Mouse (Mus musculus): Measurements from ENCODE around the gene Ccr8. TPM values are rescaled to one million over a fixed set of nuclear protein-coding genes. Genes with fewer than 3 reads are reported as not detected.

Ccr8 gene
- polyA plus RNA-seq, 1 experiment from 2014 or later, result 3.0 TPM

DNA sequence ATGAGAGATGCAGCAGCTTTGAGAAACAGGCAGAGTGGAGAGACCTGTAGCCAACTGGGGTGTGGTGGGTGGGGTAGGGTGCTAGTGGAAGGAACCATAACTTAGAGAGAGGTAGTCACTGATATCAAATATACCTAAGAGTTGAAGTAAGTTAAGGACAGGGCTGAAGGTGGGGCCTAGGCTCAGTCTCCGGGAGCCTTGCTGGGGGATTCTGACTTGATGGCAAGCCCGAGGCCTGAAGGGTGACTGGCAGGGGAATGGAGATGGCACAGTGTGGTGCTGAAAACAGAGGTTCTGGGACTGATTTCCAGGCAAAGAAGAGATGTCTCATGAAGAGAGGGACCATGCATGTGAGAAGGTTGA lies 22.9 kb downstream of the Ccr8 start:
- Histone ChIP-seq H3K9ac (no peak overlapping the region), H3K4me3 (replicated peaks) (no peak overlapping the region), H3K9me3 (replicated peaks) (no peaks in the 10 kb centered on the region), H3K4me1 (peaks cover 8% of the 10 kb centered on the region), H3K4me2 (replicated peaks) (no peak overlapping the region), H3K36me3 (peaks cover 18% of the 10 kb centered on the region), H3K27me3 (no peaks in the 10 kb centered on the region), H3K27ac (replicated peaks) (no peak overlapping the region)
- no peak for ATAC-seq (ENCODE audit: insufficient number of reproducible peaks, low FRiP score, low TSS enrichment, low read depth)
- WGBS, result 88% methylated on average over 2 of the region's 2 CpGs

DNA sequence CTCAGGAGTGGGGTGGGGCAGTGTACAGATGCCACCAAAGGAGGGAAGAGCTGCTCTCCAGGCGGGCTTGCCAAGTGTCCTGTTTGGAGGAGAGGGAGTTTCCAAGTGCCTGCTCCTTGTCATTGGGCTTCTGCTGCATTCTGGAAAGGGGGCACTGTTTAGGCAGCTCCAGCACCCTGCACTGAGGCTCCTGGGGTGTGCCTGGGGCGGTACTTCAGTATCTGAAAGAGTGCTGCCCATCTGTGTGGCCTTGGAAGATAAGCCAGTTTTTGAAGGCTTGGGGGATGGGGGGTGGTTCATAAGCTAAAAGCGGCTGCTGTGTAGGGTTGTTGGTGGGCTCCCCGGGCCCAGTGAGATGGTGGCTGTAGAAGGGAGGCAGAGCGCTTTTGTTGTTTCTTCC lies 23.7 kb downstream of the Ccr8 start:
- ATAC-seq (ENCODE audit: insufficient number of reproducible peaks, low FRiP score, low TSS enrichment, low read depth), result no peak
- H3K4me1 ChIP-seq, result peaks cover 8% of the 10 kb centered on the region
- H3K36me3 ChIP-seq, result peaks cover 25% of the 10 kb centered on the region
- H3K4me2 ChIP-seq (replicated peaks), result no peak overlapping the region
- 80% methylated on average over 5 of the region's 5 CpGs for WGBS
- no peaks in the 10 kb centered on the region for H3K27me3 ChIP-seq
- H3K27ac ChIP-seq (replicated peaks), result peak overlapping the region; percentile 35; the same call in 1 of the 2 replicates
- no peak overlapping the region for H3K9ac ChIP-seq
- no peak overlapping the region for H3K4me3 ChIP-seq (replicated peaks)
- no peaks in the 10 kb centered on the region for H3K9me3 ChIP-seq (replicated peaks)

DNA sequence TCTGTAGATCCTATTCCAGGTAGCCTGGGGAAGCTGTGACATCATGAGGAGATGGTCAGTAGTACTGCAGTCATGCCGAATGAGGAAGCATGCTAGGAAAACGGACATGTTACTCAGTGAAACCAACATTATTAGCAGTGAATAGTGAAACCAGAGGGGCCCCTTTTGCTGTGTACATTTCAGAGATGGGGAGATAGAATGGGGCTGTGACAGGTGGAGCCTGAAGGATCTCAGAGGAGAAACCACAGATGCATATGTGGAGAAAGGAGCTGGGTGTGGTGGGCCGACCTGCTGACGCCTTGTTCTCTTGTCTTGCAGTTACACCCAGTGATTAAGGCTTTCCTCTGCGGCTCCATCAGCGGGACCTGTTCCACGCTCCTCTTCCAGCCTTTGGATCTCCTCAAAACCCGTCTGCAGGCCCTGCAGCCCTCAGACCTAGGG lies 24.3 kb downstream of the Ccr8 start:
- Histone ChIP-seq H3K36me3 (peaks cover 30% of the 10 kb centered on the region), H3K27me3 (no peaks in the 10 kb centered on the region), H3K27ac (replicated peaks) (peak overlapping the region; percentile 35; the same call in 1 of the 2 replicates), H3K4me2 (replicated peaks) (no peak overlapping the region), H3K9me3 (replicated peaks) (no peaks in the 10 kb centered on the region), H3K4me3 (replicated peaks) (no peak overlapping the region), H3K4me1 (peaks cover 4% of the 10 kb centered on the region), H3K9ac (no peak overlapping the region)
- WGBS, result 74% methylated on average over 8 of the region's 8 CpGs
- no peak for ATAC-seq (ENCODE audit: insufficient number of reproducible peaks, low FRiP score, low TSS enrichment, low read depth)

DNA sequence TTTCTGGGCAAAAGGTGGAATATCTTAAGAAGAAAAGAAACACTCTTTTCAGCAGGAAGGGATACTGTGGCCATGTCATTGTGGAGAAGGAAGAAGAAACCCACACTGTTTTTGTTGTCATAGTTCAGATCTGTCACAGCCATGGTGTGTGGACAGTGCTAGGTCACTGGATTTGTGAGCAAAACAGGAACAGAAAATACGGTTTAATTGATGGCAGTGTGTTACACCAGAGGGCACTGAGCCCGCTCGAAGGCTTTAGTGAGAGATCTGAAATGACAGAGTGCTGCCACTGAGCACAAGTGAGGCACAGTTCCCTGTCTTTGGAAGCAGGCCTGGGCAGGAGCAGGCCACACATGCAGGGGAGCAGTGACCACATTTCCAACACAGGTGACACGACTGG lies 26.3 kb downstream of the Ccr8 start:
- H3K27ac ChIP-seq (replicated peaks), result no peak overlapping the region
- H3K4me1 ChIP-seq, result no peaks in the 10 kb centered on the region
- no peak overlapping the region for H3K4me3 ChIP-seq (replicated peaks)
- 88% methylated on average over 4 of the region's 4 CpGs for WGBS
- H3K9me3 ChIP-seq (replicated peaks), result no peaks in the 10 kb centered on the region
- no peak overlapping the region for H3K9ac ChIP-seq
- H3K4me2 ChIP-seq (replicated peaks), result no peak overlapping the region
- H3K27me3 ChIP-seq, result no peaks in the 10 kb centered on the region
- H3K36me3 ChIP-seq, result peaks cover 40% of the 10 kb centered on the region
- ATAC-seq (ENCODE audit: insufficient number of reproducible peaks, low FRiP score, low TSS enrichment, low read depth), result no peak

DNA sequence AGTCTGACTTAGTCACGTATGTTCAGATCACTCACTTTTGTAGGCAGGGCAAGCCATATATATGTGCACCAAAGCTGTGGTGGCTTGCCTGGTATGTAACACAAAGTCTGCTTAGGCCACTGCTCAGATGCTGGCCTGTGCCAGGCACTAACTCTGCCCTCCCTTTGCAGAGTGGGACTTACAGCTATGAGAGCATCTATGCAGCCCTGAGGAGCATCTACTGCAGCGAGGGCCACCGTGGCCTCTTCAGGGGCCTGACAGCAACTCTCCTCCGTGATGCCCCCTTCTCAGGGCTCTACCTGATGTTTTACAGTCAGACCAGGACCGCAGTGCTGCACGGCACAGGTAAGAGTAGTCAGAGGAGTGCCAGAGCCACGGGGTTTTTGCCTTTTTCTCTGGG lies 28.6 kb downstream of the Ccr8 start:
- H3K4me1 ChIP-seq, result no peaks in the 10 kb centered on the region
- ATAC-seq (ENCODE audit: insufficient number of reproducible peaks, low FRiP score, low TSS enrichment, low read depth), result no peak
- no peak overlapping the region for H3K27ac ChIP-seq (replicated peaks)
- H3K4me3 ChIP-seq (replicated peaks), result no peak overlapping the region
- H3K36me3 ChIP-seq, result peaks cover 52% of the 10 kb centered on the region
- no peak overlapping the region for H3K9ac ChIP-seq
- 93% methylated on average over 7 of the region's 7 CpGs for WGBS
- no peaks in the 10 kb centered on the region for H3K9me3 ChIP-seq (replicated peaks)
- H3K27me3 ChIP-seq, result no peaks in the 10 kb centered on the region
- no peak overlapping the region for H3K4me2 ChIP-seq (replicated peaks)

DNA sequence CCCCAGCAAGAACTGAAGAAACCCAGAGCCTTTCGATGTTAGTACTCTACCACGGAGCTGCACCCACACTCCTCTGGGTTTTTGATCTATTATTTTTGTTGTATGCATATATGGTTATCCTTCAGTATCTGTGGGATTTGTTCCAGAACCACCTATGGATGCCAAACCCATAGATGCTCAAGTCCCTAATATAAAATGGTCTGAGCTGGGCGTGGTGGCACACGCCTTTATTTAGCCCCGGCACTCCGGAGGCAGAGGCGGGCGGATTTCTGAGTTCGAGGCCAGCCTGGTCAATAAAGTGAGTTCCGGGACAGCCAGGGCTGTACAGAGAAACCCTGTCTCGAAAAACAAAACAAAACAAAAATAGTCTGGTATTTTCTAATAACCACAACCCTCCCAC lies 35.0 kb downstream of the Ccr8 start:
- ATAC-seq (ENCODE audit: insufficient number of reproducible peaks, low FRiP score, low TSS enrichment, low read depth), result no peak
- H3K27ac ChIP-seq (replicated peaks), result peak overlapping the region; percentile 87
- H3K9me3 ChIP-seq (replicated peaks), result no peaks in the 10 kb centered on the region
- H3K4me3 ChIP-seq (replicated peaks), result peak overlapping the region; percentile 100
- peaks cover 52% of the 10 kb centered on the region for H3K36me3 ChIP-seq
- H3K4me1 ChIP-seq, result peaks cover 14% of the 10 kb centered on the region
- WGBS, result 59% methylated on average over 11 of the region's 11 CpGs
- peak overlapping the region; percentile 27; the same call in 1 of the 2 replicates for H3K9ac ChIP-seq
- no peaks in the 10 kb centered on the region for H3K27me3 ChIP-seq
- H3K4me2 ChIP-seq (replicated peaks), result peak overlapping the region; percentile 54

DNA sequence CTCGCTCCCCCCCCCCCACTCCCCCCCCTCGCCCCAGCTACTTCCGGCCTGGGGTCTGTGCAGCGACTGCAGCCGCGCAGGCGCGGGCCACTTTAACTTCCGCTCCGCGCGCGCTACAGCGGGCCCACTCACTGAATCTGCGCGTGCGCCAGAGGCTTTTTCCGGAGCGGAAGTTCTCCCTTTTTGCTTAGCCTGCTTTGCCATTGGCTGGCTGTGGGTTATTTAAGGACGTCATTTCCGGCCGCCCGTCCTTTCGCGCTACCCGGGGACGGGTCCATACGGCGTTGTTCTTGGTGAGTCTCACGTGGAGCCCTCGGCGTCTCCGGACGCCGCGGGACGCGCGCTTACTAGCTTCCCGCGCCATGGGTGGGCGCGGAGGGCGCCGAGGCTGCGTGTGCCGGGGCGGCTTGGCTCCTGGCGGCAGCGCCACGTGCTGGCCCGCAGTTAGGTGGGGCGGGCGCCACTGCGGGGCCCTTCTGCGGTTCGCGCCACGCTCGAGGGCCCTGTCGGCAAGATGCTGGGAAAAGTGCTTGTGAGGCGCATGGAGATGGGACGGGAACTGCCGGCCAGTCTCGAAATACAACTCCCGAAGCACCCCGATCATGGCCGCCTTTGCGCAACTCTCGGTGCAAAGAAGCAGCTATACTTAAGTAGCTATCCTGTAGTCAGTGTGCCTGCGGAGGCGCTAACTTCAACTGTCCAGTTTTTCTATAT lies 35.8 kb downstream of the Ccr8 start, which contains the start of gene Rpsa:
Gene Rpsa, plus strand, starts transcription at position 152 of the 714 bp plus-strand sequence.
- H3K4me3 ChIP-seq (replicated peaks), result peak within 1 kb of the TSS; percentile 100
- H3K27me3 ChIP-seq, result no peaks in the 10 kb centered on the region
- H3K4me2 ChIP-seq (replicated peaks), result peak within 1 kb of the TSS; percentile 69
- H3K36me3 ChIP-seq, result peaks cover 53% of the 10 kb centered on the region
- peaks cover 14% of the 10 kb centered on the region for H3K4me1 ChIP-seq
- peak within 1 kb of the TSS; percentile 92 for H3K27ac ChIP-seq (replicated peaks)
- ATAC-seq (ENCODE audit: insufficient number of reproducible peaks, low FRiP score, low TSS enrichment, low read depth), result peak; percentile 98
- WGBS, result under 1% methylated on average over 71 of the region's 72 CpGs
- no peaks in the 10 kb centered on the region for H3K9me3 ChIP-seq (replicated peaks)
- H3K9ac ChIP-seq, result peak within 1 kb of the TSS; percentile 100

DNA sequence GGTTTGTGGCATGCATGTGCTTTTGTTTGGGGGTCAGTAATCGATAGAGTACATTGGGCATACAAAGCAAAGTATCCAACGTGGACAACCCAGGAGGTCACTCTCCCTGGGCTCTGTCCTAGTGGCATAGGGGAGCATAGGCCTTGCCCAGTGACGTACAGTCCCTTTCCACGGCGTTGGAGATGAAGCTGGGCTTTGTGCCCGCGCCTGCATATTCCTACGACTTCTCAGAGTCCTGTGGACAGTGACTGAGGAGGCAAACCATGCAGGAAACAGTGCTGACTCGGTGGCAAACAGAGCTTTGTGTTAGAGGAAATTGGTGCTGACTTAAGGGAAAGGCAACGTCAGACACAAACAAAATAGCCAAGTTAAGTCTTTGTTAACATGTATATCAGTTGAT lies 37.4 kb downstream of the Ccr8 start:
- ATAC-seq (ENCODE audit: insufficient number of reproducible peaks, low FRiP score, low TSS enrichment, low read depth), result no peak
- H3K27me3 ChIP-seq, result no peaks in the 10 kb centered on the region
- H3K4me1 ChIP-seq, result peaks cover 14% of the 10 kb centered on the region
- no peaks in the 10 kb centered on the region for H3K9me3 ChIP-seq (replicated peaks)
- 58% methylated on average over 10 of the region's 10 CpGs for WGBS
- H3K9ac ChIP-seq, result peak overlapping the region; percentile 100
- H3K4me3 ChIP-seq (replicated peaks), result peak overlapping the region; percentile 100
- peaks cover 40% of the 10 kb centered on the region for H3K36me3 ChIP-seq
- peak overlapping the region; percentile 19; the same call in 1 of the 2 replicates for H3K27ac ChIP-seq (replicated peaks)
- H3K4me2 ChIP-seq (replicated peaks), result peak overlapping the region; percentile 69

DNA sequence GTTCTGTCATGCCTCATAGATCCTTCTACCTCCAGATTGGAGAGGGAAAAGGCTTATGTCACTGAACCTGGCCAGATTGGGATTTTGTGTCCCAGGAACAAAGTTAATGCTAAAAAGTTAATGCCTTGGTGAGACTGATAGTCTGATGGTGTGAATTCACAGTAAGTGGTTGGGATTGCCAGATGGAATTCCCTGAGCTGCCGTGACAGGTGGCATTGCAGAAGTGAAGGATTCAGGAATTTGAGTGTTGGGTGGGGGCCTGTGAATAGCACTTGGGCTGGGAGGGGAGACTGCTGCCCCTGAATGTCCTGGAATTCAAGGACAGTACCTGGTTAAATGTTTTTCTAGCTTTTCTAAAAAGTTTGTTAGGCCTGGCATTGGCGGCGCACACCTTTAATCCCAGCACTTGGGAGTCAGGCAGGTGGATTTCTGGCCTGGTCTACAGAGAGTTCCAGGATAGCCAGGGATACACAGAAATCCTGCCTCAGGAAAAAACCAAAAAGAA lies 39.9 kb downstream of the Ccr8 start:
- Histone ChIP-seq H3K4me3 (replicated peaks) (no peak overlapping the region), H3K36me3 (peaks cover 38% of the 10 kb centered on the region), H3K27me3 (no peaks in the 10 kb centered on the region), H3K4me2 (replicated peaks) (no peak overlapping the region), H3K4me1 (peaks cover 17% of the 10 kb centered on the region), H3K9me3 (replicated peaks) (no peaks in the 10 kb centered on the region), H3K27ac (replicated peaks) (no peak overlapping the region), H3K9ac (no peak overlapping the region)
- 75% methylated on average over 3 of the region's 3 CpGs for whole genome bisulfite sequencing
- ATAC-seq (ENCODE audit: insufficient number of reproducible peaks, low FRiP score, low TSS enrichment, low read depth), result no peak

DNA sequence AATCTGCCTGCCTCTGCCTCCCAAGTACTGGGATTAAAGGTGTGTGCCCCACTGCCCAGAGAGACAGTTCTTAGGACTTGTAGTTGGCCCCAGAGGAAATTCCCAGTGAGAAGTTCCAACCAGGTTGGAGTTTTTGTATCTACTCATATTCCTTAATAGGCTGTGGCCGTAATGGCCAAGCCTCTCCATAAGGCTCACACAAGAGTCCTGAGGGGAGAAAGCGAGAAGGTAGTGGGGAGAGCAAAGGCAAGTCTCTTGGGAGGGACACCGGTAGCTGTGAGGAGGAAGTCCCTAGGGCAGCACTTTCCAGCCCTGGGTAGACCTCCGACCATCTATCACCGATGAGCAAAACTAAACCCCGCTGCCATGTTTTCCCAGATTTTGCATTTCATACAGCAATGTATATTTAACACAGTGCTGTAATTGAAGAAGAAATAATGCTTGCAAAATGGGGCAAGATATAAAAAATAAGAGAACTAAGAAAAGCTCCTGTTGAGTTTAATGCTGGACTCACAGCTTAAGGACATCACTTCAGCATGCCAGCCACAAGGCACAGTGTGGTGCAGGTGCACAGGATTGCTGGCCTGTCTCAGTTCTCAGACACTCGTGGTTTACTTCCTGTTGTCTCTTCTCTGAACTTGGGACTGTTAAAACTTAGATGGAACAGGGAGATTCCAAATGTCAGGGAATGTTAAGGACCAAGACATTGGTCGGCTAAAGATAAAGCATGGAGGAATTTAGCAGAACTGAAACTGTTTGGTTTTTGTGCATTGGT lies 41.3 kb downstream of the Ccr8 start:
- Histone ChIP-seq H3K9ac (no peak overlapping the region), H3K4me2 (replicated peaks) (no peak overlapping the region), H3K4me1 (peaks cover 17% of the 10 kb centered on the region), H3K27me3 (no peaks in the 10 kb centered on the region), H3K27ac (replicated peaks) (peak overlapping the region; percentile 3; the same call in 1 of the 2 replicates), H3K4me3 (replicated peaks) (no peak overlapping the region), H3K36me3 (peaks cover 38% of the 10 kb centered on the region), H3K9me3 (replicated peaks) (no peaks in the 10 kb centered on the region)
- WGBS, result 35% methylated on average over 8 of the region's 8 CpGs
- ATAC-seq (ENCODE audit: insufficient number of reproducible peaks, low FRiP score, low TSS enrichment, low read depth), result no peak

DNA sequence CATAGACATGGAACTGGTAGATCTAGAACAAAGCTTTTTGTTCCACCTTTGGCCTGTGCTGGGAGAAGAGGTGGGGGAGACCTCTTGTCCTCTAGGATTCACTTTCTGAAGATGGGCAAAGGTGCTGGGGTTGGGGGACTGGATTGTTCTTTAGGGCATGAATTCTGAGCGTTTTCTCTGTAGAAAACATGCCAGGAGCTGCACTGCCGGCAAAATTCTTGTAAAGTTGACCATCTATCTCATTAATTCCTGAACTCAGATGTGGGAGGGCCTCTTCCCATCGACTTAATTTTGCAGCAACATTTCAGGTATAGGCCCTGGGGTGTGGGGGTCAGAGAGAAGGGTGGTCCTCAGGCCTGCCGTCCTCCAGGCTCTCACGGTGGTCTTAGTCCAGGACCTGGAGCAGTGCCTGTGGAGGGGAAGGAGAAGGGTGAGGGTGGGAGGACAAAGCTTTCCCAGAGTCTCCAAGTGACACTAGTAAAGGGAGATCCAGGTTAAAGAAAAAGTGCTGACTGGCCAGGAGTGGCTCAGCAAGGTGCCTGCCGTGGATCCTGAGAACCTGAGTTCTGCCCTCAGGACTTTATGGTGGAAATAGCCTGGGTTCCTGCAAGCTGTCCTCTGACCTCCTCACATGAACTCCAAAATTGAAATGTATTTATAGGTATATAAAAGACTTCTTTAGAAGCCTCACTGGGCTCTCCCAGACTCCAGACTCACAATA lies 42.0 kb downstream of the Ccr8 start:
- Histone ChIP-seq H3K4me1 (peaks cover 11% of the 10 kb centered on the region), H3K9ac (no peak overlapping the region), H3K27ac (replicated peaks) (no peak overlapping the region), H3K36me3 (peaks cover 34% of the 10 kb centered on the region), H3K27me3 (no peaks in the 10 kb centered on the region), H3K4me3 (replicated peaks) (no peak overlapping the region), H3K9me3 (replicated peaks) (no peaks in the 10 kb centered on the region), H3K4me2 (replicated peaks) (no peak overlapping the region)
- WGBS, result 40% methylated on average over 6 of the region's 6 CpGs
- no peak for ATAC-seq (ENCODE audit: insufficient number of reproducible peaks, low FRiP score, low TSS enrichment, low read depth)
